Mouse (Mus musculus) telencephalon, adult 2 months (tissue): ENCODE measurements around the gene Tmprss7.

Experiments used
- DNase-seq: peaks from one replicate; pipeline ENCODE4 v3.0.0-alpha.2; 2011; ENCODE audit warnings: low read depth, low spot score

Tmprss7 gene

DNA sequence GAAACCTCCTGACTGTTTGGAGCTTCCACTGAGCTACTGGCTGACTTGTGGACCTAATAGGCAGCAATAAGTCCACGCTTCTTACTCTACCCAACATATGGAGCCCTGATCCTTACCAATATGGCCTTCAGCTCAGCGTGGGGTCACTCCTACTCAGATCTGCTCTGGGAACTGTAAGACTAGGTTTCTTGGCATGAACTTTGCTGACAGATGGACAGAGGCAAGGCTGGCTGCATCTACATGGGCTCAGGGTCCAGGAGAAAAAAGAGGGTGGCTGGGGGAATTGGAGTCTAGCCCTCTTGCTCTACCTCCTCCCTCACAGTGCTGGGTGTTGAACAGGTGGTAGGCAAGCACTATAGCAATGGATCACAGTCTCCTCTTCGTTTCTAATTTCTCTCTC is 6.6 kb downstream of the Tmprss7 start:
- DNase-seq = no peak

DNA sequence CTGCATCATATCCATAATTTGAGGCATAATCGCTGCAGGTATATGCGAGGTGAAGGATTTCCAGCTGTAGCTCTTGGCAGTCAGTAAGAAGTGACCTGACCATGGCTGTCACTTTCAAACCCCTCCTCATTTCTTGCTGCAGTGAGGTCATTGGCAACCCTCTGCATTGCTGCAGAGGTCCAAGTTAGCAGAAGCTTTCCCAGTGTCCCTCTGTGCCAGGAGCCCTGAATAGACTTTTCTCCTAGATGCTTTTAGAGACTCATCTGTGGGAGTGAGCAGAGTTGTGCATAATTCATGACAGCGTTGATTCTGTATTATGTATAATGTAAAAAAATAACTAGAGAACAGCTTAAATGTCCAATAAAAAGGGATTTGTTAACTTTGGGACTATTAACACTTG is 8.2 kb downstream of the Tmprss7 start:
- DNase-seq = no peak

DNA sequence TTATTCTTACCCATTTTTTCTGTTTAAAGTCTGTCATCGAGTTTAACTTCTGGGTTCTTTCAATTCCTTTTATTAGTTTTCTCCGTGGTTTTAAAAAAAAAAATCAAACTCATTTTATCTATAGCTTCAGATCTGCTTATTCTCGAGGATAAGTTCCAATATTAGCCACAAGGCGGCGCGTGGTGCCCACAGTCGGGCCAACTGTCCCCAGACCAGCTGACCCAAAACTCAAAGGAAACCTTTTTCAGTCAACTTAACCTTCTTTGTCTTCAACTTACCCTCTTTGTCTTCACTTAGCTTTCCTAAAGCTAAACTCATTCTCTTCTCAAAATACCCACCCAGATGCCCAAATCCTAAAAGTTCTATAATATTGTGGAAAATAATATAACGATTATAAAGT is 8.6 kb downstream of the Tmprss7 start:
- DNase-seq = no peak

DNA sequence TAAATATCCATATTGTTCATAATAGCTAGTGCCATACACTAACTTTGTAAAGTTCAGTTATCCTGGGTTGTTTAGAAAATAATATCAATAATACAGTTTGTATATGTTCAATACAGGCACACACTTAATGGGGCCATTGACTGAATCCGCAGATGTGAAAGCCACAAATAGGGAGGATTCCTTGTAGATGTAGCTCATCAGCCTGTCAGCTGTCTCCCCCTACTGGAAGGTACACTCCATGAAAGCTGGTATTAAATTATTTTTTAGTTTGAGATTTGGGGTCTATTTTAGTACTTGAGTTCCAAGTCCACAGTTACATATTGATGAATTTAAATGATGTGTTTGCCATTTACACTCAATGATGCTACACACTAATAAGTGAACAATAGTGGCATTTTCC is 17.0 kb downstream of the Tmprss7 start:
- DNase-seq = no peak

DNA sequence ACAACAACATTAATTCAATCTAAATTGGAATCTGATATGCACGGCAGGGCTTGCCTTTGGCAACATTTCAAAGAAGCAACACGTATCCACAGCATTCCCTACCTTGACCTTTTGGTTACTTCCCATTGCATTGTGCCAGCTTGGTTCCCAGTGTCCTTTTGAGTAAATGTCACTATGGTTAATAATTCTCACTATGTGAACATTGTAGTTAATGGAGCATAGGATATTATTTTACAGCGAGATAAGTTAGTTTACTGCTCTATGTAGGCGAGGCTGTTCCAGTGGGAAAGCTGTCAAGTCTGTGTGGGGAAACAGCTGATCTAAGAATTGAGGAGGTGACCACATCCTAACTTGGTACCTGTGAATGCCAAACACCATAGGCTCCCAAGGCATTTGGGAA is 23.5 kb downstream of the Tmprss7 start:
- no peak for DNase-seq

DNA sequence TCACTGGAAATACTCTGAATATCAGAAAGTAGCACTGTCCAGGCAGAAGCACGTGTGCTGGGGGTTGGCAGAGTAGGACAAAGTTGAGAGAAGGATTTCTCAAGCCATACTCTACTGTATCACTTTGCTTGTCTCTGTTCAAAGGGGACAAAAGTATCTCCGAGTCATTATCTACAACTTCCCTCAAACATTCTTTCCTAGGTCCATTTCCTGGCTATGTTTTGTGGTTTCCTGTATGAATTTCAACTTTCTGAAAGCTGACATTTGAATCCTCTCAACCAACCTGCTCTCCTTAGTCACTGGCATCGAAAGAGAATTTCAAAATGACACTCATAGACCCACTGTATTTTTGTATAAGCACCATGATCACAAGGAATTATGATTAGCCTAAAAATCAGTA is 25.3 kb downstream of the Tmprss7 start:
- no peak for DNase-seq

DNA sequence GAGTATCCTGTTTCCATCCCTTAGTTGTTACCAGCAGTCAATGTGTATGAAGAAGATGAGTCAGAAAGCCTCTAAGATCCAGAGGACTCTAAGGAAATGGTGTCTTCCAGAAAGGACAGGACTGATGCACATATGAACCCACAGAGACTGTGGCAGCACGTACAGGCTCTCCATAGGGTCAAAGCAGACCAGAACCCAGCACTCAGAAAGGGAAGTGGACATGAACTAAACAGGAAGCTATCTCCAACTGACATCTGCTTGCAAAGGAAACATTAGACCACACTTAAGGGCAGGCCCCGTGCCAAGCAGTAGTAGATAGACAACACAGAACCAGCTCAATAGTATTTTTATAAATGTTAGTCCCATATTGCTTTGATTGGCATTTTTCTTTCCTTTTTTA is 27.3 kb downstream of the Tmprss7 start:
- DNase-seq = no peak

DNA sequence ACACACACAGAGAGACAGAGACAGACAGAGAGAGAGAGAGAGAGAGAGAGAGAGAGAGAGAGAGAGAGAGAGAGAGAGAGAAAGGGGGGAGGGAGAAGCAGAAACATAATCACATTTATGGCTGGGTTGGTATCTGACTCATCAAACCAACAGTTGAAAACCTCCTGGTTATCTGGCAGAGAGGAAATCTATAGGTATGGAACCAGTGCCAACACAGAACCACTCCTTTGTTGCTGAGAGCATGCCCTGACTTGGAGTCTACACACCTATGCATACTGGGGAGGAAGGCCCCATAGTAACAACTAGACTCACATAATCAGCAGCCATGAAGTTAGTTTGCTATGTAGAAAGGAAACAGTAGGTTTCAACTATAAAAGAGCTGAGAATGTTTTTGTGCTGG is 31.1 kb downstream of the Tmprss7 start:
- no peak for DNase-seq

DNA sequence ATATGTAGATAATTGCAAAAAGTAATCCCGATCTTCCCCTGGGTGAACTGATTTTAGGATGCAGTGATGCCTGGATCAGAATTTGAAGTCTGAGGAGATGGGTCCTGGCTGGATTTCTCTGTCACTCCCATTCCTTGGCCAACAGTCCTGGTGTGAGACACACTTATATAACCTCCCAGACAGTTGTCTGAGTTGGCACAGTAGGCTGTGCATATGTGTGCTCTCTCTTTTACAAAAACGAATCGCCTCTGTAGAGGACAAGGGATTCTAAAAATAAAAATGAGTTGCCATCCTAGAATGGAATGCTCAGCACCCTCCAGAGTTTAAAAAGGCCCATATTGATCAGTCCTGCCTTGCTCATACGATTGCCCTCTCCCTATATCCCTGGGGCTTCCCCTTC is 33.9 kb downstream of the Tmprss7 start:
- DNase-seq = peak; percentile 72

DNA sequence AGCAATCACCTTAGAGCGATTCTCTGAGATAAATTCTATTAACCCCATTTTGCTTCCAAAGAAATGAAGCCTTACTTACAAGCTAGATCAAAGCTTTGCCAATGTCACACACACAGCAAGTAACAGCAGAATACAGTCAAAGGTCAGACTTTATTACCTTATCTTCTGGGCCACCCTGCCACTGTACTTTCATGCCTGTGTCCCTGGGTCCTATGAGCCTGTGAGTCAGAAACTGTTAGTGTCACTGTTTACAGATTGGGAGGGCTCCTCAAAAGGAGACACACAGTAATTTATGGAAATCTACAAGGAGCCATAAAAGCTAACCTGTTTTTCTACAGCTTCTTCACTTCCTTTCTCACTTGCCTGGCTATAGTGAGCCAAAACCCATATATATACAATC is 35.2 kb downstream of the Tmprss7 start:
- no peak for DNase-seq

DNA sequence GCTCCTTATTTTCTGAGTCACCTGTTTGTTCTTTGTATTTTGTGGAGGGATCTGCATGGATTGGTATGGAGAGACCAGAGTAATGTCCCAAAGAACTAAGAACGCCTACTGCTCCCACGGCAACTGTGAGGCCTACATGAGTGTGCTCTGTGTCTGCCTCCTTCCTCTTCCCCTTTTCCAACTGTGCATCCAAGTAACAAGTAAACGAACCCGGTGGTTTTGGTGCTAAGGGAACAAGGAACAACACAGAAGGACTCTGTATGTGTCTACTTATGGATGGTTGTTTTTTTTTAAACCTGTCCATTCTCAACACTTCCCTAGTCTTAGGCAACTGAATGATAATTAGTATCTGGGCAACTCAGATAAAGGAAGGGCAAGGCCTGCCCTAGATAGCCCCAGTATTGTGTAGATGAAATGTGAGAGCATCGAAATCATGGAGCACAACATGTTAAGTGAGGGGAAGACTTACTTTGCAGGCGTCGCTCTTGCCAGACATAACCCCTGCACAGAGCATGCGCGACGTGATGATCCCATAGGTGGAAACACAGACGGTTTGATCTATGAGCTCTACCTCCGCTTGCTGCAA is 35.8 kb downstream of the Tmprss7 start:
- no peak for DNase-seq

DNA sequence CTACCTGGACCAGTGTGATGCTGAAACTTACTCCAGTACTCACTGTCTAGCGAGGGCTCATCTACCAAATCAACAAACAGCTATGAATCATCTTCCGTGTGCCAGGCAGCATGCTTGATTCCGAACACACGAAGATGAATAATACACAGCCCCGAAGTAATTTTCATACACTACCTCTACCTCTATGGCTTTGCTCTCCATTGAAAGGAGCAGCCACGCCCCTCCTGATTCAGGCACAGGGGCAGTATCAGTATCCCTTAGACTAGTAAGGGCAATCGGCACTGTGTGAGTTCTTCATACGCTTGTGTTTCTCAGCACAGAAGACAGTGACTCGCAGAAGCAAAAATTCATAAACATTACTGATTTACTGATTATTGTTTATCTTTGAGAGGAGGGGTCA is 39.0 kb downstream of the Tmprss7 start:
- DNase-seq = no peak

DNA sequence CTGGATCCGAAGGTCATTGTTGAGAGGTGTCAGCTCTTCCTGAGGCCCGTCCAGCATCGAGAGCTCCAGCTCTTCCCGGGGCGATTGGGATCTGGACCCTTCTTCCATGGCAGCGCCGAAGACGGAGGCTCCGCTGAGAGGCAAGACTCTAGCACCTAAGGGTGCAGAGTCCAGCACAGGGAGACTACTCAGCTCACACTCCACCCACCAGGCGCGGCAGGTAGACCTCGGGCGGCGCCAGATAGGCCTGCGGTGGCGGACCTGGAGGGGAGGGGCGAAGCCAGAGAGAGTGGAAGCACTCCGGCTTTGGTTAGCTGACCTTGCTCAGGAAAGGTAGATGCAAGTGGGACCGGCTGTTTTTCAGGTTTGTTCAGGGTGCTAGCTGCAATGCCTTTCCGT is 39.5 kb downstream of the Tmprss7 start, which contains the start of gene BC016579:
Gene BC016579, minus strand, starts transcription at position 135 of the 399 bp plus-strand sequence.
- DNase-seq = no peak

DNA sequence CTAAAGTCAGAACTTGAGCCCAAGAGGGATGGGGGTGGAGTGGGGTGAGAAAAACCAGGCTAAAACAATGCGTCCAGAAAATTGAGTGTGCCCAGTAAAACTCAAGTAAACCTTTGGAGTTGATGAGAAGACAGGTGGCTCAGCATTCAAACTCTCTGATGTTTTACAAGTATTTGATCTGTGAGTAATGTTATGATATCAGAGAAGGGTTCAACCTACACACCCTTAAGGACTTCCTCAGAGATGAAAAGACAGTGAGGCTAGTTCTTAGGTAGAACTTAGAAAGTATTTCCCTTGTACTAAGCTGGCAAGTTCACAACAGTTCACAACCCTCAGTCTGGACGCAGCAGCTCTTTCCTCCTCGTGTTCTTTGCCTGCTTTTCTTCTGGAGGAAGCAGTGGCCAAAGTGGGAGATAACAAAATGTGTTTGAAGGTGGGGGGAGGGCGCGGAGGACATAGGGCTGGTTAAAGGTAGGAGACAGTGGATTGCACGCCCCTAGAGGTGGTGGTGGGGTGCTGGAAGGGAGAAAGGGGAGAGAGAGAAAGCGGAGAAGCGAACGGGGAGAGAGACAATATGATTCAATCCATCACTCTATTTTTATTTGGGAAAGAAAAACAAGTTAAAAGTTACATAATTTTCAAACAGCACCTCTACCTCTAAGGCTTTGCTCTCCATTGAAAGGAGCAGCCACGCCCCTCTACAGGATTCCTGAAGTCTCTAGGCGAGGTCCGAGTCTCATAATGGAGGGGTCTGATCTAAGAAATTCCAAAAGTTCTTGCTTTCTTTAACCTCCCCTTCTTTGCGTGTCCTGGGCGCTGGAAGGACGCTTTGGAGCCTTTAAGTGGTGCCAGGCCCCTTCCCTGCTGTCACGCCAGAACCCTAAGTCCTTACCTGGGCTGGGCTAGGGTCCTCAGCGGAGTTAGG is 40.2 kb downstream of the Tmprss7 start:
- DNase-seq = no peak

DNA sequence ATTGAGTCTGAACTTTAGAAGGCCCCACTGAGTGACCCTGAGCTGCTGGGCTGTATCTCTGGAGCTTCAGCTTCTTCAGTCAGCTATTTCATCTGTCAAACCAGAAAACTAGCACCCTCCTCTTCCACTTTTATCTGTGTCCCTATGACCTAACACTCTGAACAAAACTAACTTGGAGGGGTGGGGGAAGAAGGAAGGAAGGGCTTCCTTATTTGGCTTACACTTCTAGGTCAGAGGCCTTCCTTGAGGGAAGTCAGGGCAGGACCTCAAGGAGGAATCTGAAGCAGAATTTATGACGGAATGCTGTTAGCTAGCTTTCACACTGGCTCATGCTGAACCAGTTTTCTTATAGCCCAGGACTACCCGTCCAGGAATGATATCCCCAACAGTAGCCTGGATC is 42.0 kb downstream of the Tmprss7 start:
- no peak for DNase-seq

DNA sequence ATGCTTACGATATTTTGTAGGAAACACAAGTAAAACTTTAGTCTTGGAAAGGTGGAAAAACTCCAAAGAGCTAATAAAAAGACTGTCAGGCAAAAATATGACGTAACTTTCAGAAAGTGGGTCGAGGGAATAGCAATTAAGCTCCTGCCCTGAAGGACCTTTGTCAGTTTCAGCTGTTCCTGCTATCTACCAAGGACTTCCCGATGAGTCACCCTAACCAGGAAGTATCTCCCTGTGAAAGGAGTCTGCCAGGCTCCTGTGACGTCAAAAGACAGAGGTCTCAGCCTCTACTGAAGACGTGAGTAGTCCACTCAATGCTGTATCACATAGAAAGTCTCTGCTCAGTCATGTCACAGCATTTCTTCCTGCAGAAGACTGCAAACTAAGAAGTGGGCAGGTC is 49.1 kb downstream of the Tmprss7 start:
- no peak for DNase-seq

DNA sequence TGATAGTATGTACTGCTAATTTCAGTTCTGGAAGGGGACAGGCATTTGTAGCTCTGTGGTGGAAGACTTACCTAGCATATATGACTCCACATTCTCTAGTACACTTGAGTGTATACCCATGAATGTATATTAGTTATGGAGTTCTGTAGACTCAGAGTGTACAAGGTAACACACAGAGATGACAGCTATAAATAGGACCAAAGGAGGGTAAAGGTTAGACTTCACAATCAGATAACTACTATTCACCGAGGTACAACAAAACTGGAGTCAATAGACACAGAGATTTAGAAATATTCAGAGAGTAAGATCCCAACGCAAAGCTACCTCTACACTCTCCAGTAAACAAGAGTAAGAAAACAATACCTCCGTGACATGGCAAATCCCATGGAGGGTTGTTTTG is 49.5 kb downstream of the Tmprss7 start:
- DNase-seq = no peak

DNA sequence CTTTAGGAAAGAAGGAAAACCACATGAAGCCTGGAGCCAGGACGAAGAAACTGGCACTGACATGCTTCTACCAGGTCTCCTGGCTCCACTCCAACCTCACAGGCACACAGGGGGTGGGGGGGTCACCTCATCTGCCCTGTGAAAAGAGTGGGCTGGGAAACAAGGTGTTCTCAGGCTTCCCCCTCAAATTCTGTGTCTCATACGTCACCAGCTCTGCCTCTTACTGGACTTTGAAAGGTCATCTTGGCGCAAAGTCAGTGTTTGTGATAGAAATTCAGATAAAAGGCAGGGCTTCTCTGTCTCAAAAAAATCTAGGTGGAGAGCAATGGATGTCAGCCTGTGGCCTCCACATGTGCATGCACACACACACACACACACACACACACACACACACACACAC is 52.2 kb downstream of the Tmprss7 start:
- no peak for DNase-seq

DNA sequence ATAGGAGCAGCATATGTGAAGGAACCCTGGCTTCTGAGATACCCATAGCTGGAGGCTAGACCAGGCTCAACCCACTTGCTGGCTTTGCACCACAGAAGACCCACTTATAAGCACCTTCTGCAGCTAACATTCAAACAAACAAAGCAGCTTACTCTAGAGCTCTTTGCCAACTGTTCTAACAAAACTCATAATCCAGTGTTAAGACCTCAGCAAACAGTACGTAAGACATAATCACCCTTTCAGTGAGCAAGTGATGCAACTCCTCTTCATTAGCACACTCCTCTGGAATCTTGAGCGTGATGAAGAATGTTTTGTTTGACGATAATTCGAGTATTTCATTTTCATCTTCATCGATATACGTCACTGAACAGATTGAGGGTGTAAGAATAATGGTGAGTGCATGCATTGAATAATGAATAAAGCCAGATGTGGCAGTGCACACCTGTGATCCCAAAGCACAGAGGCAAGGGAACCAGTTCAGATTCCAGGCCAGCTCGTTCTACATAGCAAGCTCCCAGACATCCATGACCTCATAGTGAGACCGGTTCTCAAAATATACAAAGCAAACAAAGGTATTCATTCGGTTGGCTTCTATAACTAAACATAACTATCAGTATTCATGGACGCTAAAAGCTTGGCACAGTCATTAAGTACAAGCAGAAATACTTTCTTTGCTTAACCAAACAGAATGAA is 53.2 kb downstream of the Tmprss7 start:
- no peak for DNase-seq

DNA sequence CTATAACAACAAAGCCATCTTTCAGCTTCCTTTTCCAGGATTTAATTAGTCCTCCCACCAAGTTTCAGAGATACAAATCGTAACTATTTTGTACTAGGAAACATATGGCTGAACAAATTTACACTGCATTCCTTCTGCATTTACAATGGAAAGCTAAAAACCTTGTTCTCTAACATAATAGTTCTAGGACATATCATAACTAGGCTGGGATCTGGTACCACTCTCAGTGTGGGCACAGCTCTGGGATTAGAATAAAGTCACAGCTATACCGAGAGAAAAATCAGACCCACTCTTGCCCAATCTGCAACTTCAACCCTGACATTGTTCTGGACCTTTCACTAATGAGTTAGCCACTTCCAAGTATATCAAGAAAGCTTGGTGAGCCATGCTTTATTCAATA is 57.6 kb downstream of the Tmprss7 start:
- DNase-seq = peak; percentile 48

DNA sequence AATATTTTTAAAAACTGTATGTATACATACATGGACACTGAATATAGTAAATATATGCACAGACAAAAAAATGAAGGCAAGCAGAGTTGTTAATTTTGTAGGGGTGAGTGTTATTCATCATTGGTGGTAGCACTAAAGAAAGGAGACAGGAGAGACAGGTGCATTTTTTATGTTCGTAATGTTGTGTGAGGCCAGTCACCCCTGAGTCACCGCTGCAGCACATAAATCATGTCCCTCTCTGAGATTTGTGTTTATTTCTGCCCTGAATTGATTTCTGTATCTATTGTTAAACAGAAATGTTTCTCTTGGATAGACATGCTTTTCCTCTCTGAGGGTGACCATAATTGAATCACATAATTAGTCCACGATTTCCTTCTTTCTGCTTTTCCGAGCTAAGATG is 61.0 kb downstream of the Tmprss7 start:
- no peak for DNase-seq

DNA sequence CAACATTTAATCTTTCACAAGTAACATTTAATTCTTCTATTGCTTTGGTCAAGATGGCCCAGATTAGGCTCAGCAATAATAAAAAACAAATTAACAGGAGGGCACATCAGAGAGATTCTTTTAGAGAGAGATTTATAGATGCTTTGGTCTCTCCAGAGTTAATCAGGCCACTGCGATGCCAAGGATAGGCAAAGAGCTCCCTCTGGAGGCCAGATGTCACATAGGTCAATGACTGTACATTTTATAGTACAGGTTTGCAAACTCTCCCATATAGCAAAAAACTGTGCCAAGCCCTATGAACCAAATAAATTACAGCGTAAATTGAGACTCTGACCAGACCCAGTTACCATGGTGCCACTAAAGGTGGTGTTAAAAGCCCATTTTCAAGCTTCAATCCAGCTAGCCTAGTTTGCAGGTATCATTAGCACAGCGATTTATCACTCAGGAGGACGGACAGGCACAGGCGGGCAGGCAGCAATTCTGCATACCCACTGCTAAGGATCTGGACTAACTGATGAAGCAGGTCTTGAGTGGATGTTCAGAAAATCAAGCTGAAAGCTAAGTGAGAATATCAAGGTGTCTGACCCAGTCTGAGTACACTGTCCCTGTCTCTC is 63.0 kb downstream of the Tmprss7 start:
- DNase-seq = no peak
